Mouse (Mus musculus) mouse embryonic stem cell (cell line): ENCODE results near the gene Hexdc.

Source experiments
- in situ Hi-C, 2 experiments: fragments of 300-500 bp; cut with MboI; formaldehyde crosslinking; loops; 1 replicate in 1 of 2; 3 replicates in 1 of 2; pipeline ENCODE4 v1.14.3; 2019 to 2020; ENCODE audit warnings: low sequenced_read_pairs in 2 of 2, low pct_unique_long_range_greater_than_20kb in 1 of 2, mixed read lengths in 1 of 2; ENCODE audit not compliant: unreplicated experiment in 1 of 2

The Hexdc gene

DNA sequence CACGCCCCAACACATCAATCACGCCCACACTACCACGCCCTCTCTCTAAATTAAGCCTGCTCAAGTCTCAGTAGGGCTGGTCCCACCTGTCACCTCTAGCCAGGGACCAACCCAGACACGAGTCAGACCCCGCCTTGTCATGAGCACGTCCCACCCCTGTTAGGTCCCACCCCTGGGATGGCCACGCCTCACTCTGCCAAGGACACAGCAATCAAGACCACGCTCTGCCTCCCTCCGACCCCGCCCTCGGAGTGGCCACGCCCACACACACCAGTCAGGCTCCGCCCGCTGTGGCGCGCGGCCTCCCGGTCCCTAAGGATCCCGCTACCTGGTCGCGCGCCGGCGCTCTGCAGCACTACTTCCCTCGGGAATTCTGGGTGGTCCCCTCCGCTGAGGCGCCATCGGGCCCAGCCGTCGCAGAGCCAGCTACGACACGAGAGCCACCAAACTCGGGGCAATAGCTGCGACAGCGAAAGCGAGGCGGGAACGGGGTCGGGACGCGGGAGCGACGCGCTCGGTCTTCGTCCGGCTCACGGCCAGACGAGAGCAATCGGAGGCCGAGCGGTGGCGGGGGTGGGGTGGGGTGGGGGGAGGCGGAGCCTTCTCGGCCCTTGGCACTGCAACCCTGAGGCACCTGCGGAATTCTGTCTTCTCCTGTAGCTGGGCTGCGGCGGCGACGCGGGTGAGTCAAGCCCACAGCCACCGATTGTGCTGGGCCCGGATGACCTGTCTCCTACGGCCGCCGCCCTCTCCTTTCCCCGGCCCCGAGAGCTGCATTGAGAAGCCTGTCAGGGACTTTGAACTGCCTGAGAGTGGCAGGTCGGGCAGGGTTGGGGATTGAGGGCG, at the start of gene Hexdc, which contains the start of gene Ogfod3:
TSS of gene Hexdc (plus strand) at position 273 of the 846 bp plus-strand sequence.
TSS of gene Ogfod3 (minus strand) at position 551 of the 846 bp plus-strand sequence.
- in situ Hi-C loops = loop anchor here in 1 of 2 experiments (5.0 kb wide), 1 partner anchor 37 kb away; no protein-coding TSS in a partner anchor

DNA sequence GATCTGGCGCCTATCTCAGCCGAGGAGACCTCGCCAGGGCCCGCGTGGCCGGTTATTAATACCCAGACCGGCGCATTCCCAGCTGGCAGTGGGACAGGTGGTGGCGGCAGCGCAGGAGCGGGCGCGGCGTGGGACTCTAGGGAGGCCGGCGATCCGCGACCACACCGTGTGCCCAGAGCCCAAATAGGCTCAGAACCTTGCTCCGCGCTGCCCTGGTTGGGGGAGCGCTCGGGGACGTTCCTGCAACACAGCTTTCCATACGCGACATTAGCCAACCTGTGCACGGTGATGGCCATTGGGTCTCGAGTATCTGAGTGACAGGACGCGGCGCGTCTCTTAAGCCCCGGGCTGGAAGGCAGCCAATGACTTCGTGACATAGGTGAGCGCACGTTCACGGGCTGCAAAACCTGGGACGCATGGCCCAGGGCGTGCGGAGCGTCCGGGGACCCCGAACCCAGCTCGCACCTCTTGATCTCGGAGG, 47.8 kb upstream of the Hexdc start:
- in situ Hi-C loops = no loop called here

DNA sequence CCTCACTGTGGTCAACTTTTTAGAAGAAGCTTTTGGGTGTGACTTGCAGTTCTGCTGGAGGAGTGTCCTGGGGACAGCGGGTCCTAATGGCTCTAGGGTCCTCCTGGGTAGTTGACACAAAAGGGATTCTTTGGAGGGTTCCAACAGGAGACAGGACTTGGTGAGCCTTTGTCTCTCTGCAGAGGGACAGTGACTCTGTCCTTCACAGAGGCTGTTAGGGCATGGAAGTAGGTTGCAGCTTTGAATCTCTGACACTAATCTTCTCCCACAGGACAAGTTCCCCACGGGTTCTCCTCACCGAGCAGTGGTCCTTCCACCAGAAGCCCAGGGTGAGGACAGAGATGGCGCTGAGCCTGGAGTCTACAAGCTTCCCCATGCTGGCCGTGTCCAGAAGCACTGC, 44.3 kb upstream of the Hexdc start, which contains the start of gene Uts2r:
TSS of gene Uts2r (plus strand) at position 301 of the 400 bp plus-strand sequence.
- in situ Hi-C loops = no loop called here

DNA sequence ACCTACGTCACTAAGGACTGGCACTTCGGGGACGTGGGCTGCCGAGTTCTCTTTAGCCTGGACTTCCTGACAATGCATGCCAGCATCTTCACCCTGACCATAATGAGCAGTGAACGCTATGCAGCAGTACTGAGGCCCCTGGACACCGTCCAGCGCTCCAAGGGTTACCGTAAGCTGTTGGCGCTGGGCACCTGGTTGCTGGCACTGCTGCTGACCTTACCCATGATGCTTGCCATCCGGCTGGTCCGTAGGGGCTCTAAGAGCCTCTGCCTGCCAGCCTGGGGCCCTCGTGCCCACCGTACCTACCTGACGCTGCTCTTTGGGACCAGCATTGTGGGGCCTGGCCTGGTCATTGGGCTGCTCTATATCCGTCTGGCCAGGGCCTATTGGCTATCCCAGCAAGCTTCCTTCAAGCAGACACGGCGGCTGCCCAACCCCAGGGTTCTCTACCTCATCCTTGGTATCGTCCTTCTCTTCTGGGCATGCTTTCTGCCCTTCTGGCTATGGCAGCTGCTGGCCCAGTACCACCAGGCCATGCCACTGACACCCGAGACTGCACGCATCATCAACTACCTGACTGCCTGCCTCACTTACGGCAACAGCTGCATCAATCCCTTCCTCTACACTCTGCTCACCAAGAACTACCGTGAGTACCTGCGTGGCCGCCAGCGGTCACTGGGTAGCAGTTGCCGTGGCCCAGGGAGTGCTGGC, 43.4 kb upstream of the Hexdc start:
- in situ Hi-C loops = no loop called here

DNA sequence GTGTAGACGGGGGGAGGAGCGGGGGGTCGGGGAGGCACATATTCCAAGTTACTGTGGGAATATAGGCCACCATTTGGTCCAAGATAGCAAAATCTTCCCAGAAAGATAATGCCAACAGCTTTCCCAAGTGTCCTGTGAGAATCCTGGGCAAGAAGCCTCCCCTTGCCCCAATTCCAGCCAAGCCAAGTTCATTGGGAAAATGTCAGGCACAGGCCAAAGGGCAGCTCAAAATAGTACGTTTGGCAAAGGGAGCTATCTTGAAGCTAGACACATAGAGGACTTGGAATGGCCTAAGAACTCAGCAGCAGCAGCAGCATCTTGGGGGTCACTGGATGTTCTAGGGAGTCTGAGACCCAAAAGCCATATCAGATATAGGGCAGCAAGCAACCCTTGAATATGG, 40.5 kb upstream of the Hexdc start:
- in situ Hi-C loops = no loop called here

DNA sequence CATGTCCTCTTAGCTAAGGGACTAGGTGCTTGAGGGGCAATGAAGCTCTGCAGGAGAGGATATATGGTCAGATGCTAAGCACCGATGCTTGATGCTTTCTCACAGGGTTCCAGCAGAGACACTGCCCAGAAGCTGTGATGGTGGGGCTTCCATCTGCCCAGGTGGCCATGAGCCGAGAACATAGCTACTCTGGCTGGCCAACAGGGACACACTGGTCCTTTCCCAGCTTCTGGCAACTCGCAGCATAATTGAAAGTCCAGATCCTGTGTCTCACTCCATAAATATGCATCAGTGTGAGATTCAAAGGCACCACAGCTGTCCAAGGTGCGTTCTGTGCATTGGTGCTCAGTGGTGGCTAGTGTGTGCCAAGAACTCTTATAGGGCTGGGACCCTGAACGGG, 31.0 kb upstream of the Hexdc start:
- in situ Hi-C loops = no loop called here

DNA sequence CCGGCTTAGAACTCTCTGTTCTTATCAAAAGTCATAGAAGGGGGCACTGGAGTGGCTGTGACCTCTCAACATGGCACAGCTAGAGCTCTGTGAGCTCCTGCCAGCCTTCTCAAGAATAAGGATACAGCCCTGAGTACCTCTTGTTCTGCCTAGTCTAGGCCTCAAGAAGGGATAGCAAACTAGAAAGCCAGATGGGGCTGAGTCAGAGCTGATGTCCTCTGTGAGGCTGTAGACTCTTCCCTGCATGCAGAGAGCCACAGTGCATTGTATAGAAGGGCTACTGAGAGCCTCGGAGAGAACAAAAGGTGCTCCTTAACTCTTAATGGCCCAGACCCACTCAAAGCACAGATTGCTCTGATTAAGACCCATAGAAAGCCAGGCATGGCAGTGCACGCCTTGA, 30.0 kb upstream of the Hexdc start:
- in situ Hi-C loops = no loop called here

DNA sequence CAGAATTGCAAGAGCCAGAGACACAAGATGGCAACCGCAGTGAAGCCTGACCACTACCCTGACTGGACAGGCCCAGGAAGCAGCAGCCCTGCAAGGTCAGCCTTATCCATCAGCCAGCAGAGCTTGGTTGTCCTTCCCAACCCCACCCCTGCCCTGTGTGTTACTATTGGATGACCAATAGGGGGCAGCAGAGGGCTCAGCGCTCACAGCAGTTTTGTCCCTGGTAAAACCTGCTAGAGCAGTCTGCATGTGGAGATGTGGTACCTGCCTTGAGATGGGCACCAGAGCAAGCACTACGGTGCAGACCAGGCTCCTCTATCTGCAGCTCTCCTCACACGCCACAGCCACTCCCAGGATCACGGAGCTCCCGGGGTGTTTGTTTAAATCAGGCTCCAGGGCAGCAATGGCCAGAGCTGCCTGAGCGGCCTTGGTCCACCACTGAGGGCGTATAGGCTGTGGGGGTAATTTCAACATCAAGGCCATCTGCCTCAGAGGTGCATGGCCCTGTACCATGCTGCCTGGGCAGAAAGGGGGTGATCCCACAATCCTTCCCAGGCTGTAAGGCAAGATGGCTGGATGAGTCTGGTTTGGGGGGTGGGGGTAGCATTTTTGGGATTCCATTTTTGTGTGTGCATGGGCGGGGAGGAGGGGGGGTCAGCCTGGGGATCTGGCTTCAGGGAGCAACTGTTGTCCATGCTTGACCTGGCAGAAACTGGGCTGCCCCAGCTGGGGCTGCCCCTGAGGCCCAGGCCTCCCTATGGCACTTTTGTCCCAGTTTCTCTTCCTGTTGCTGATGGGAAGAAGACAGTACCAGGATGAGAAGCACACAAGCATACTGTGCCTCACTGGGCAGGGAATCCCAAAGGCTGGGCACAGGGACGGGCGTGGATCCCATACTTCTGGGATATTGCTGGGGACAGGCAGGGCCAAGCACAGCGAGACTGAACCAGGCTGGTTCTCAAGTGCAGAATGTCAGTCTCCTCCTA, 27.7 kb upstream of the Hexdc start:
- in situ Hi-C loops = no loop called here

DNA sequence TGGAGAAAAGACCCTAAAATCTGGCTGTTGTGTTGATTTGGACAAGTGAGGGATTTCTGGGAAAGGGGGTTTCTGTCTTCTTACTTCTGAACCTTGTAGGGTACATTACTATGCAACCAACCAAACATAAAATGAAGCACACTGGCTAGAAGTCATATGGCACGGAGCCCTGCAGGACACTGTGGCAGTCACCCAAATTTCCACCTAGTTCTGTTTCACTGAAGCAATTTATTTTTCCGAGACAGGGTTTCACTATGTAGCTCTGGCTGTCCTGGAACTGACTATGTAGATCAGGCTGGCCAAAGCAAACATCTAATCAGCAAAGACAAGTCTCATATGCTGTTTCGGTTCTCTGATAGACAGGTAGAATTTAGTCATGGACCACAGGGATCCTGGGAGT, 14.6 kb upstream of the Hexdc start:
- in situ Hi-C loops = no loop called here

DNA sequence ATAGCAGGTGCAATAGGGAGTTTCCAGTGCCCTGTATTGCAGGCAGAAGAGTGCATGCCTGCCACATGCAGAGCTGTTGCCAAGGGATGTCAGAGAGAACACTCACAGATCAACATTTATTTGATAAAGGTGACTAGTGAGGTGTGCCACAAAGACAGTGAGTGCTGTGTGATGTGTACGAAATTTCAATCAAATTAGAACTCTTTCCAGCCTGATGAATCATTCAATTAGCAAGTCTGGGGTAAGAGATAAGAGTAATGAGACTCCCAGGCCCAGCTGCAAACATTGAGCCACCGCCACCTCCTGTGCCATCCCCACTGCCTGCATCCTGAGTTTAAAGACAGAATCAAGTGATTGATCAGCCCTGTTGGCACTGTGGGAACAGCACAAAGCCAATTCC, 11.5 kb upstream of the Hexdc start:
- in situ Hi-C loops = no loop called here

DNA sequence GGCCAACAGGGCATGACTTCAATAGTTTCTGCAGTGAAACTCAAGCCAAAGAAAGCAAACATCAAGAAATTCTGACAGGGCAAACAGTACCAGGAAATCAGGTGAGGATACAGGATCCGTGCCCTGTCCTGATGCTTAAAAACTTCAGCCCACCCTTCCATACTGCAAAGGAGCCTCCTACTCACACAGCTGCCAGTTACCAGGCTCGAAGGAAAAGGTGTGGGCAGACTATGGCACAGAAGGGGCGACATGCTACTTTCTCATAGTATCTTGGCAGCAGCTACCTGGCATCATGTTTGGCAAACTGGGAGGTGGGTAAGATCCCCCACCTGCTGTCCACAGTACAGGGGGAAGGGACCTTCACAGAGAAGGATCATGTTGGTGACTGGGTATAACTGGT, 10.8 kb upstream of the Hexdc start:
- in situ Hi-C loops = no loop called here

DNA sequence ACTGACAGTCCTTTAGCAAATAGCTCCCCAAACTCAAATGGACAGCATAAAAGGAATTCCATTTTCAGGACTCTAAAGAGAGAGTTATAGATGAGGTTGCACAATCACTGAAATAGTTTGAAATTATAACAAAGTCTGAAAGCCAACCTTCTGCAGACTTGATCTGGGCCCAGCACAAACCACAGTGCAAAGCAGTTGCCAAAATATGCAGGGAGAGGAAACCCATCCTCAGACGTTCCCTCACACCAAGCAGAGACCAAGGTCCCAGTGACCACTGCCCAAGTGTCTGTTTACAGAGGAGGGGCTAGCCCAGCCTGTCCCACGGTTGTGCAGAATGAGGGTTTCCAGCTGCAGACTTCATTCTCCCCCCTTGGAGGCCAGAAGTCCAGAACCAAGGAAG, 5.6 kb upstream of the Hexdc start:
- in situ Hi-C loops = no loop called here

DNA sequence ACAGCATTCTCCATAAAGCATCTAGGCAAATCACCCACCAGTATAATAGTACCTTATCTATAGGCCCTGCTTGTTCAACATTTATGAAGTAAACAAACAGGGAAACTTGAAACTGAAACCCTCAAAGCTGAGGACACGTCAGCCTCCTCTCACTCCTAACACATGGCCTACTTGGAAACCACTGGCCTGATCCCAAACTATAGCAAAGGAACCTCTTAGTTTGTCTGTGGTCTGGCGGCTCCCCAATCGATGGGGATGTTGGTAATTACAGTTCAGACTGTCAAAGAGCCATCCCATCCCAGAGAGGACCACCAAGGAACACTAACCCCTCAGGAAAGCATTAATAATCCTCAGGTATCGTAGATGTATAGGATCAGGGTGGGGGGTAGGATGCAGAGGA, 4.4 kb upstream of the Hexdc start:
- in situ Hi-C loops = loop anchor here in 1 of 2 experiments (5.0 kb wide), 1 partner anchor 33 kb away; no protein-coding TSS in a partner anchor

DNA sequence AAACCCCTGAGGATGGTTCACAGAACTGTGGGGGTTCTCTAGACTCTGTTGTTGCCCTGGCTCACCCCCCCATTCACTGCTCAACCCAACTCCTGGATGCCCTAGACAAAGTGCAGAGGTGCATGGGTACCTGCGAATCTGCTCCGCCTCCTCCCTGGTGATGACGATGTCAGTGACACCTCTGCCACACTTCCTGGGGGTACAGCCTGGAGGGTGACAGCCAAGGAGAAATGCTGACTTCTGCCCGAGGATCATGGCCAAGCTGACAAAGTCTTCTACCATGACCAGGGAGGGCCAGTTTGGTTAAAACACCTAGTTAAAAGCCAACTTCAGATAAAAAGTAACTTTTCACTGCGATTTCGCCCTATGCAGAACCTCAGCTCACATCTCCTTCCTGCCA, 3.5 kb upstream of the Hexdc start:
- in situ Hi-C loops = loop anchor here in 1 of 2 experiments (5.0 kb wide), 1 partner anchor 33 kb away; no protein-coding TSS in a partner anchor

DNA sequence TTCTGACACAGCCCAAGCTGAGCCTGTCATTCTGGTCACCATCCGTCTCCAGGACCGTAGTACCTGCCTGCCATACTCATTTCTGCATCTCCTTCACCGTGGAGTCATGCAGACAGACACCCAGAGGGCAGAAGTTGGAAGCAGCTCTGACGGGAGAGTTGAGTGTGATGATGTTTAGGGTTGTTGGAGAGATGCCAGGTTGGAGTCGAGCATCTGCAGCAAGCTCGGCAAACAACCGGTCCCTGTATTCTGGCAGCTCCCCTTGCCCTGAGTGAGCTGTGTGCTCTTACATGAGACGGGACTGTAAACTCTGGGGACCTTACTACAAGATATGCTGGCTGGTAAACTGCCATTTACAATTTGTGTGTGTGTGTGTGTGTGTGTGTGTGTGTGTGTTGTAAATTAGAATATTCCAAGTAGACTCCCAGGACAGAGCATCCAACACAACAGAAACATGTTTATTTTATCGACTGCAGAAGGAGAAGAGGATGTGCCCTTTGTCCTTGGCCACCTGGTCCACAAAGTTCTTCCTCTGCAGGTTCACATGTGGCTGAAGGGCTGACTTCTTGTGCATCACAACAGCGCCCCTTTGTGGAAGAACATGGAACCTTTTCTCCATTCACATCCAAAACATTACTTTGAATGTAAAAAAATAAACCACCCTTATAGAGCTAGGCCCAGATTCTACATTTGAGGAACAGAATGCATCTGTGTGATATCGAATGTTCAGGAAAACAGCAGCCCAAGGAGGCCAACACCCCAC, 2.6 kb upstream of the Hexdc start:
- in situ Hi-C loops = loop anchor here in 1 of 2 experiments (5.0 kb wide), 1 partner anchor 34 kb away; no protein-coding TSS in a partner anchor

DNA sequence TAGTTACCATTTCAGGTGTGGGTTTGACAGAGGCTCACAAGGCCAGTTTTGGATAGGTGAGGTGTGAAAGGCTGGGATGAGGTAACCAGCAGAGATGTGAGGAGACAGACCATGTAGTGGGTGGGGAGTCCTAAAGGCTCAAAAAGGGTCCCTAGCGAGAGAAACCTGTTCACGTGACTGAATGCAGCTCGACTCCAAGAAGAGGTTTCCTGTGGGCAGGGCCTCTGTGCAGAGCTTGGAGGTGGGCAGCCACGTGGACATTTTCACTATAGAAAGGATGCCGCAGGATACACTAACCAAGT, 423 bp upstream of the Hexdc start:
- in situ Hi-C loops = loop anchor here in 1 of 2 experiments (5.0 kb wide), 1 partner anchor 37 kb away; no protein-coding TSS in a partner anchor

DNA sequence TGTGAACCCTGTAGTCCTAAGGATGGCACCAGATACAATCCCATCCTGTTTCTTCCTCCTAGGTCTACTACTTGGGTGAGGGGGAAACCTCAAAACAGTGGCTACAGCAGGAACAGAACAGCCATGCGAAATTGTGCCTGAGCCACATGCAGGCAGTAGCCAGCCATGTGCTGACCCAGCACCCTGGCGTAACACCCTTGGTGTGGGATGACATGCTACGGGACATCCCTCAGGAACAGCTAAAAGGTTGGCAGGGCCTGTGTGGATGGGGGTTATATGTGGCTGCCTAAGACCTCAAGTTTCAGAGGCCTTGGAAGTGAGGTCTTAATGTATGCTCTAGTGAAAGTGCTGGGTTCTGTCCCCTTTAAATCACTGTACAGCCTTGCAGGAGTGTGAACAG, 12.6 kb downstream of the Hexdc start:
- in situ Hi-C loops = no loop called here

DNA sequence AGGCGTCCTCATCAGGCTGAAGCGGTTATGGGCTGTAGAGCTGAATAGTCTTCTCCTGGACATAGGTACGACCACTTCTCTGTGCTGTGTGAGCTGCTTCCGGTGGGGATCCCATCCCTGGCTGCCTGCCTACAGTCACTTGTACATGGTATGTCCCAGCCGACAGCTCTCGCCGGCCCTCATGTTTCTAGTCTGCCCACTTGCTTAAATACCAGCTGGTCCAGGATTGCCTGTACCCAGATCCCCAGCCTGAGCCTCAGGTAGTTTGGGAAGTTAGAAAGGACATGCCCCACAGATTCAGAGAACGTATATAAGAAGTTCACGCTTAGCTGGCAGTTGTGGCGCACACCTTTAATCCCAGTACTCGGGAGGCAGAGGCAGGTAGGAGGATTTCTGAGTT, 15.5 kb downstream of the Hexdc start:
- in situ Hi-C loops = no loop called here
